Mouse (Mus musculus): Measurements from ENCODE around the gene Cyb5d1. TPM values are rescaled to one million over a fixed set of nuclear protein-coding genes. Genes with fewer than 3 reads are reported as not detected.

Gene Cyb5d1
- polyA plus RNA-seq, 1 experiment = 42.5 TPM

- H3K27ac ChIP-seq (ENCODE audit: control insufficient read depth, insufficient read depth, low read depth, low read length) = peak overlapping the region; percentile 26; the same call in 1 of the 2 replicates
- H3K36me3 ChIP-seq (ENCODE audit: control insufficient read depth, insufficient read depth, low read length) = no peaks in the 10 kb centered on the region
- TF ChIP-seq POLR2A (IDR thresholded peaks at IDR 0.05; ENCODE audit: control insufficient read depth, low read depth, low read length) (0 out of 2 replicates have a peak, but pooled peaks have one; percentile 7), CTCF (IDR thresholded peaks at IDR 0.05; ENCODE audit: control insufficient read depth, insufficient read depth, insufficient replicate concordance, low read depth, low read length) (no peak)
- H3K27me3 ChIP-seq (ENCODE audit: control insufficient read depth, insufficient read depth, low read length) = no peaks in the 10 kb centered on the region
- peaks cover 63% of the 10 kb centered on the region for H3K4me1 ChIP-seq (ENCODE audit: control insufficient read depth, insufficient read depth, low read length)
- H3K4me3 ChIP-seq (ENCODE audit: control insufficient read depth, low read depth, low read length) = peak overlapping the region; percentile 31
Observed at GRCm38 (mm10) chr11:69415668-69416451, 20.4 kb upstream of the Cyb5d1 start.

DNA sequence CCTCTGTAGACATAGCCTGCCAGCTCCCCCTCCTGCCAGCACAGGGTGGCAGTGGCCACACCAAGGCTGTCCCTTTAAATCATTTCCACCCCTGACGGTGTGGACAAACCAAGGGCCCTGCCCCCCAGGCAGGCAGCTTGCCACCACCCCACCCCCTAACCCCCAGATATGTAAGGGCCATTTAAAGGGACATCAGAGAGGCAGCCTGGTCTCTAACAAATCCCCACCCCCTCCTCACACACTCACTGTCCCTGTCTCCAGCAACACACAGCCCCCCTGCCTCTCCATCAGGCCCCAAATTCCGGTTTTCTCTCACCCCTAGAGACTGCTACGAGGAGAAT, 19.9 kb upstream of the Cyb5d1 start:
- H3K27ac ChIP-seq (ENCODE audit: control insufficient read depth, insufficient read depth, low read depth, low read length) = peak overlapping the region; percentile 26; the same call in 1 of the 2 replicates
- no peaks in the 10 kb centered on the region for H3K27me3 ChIP-seq (ENCODE audit: control insufficient read depth, insufficient read depth, low read length)
- H3K36me3 ChIP-seq (ENCODE audit: control insufficient read depth, insufficient read depth, low read length) = no peaks in the 10 kb centered on the region
- H3K4me3 ChIP-seq (ENCODE audit: control insufficient read depth, low read depth, low read length) = peak overlapping the region; percentile 31
- peaks cover 63% of the 10 kb centered on the region for H3K4me1 ChIP-seq (ENCODE audit: control insufficient read depth, insufficient read depth, low read length)
- TF ChIP-seq CTCF (IDR thresholded peaks at IDR 0.05; ENCODE audit: control insufficient read depth, insufficient read depth, insufficient replicate concordance, low read depth, low read length) (no peak), POLR2A (IDR thresholded peaks at IDR 0.05; ENCODE audit: control insufficient read depth, low read depth, low read length) (no peak; the same call in 1 of the 2 replicates)

- Histone ChIP-seq H3K4me3 (ENCODE audit: control insufficient read depth, low read depth, low read length) (no peak overlapping the region; the same call in 1 of the 2 replicates), H3K4me1 (ENCODE audit: control insufficient read depth, insufficient read depth, low read length) (peaks cover 62% of the 10 kb centered on the region), H3K27ac (ENCODE audit: control insufficient read depth, insufficient read depth, low read depth, low read length) (no peak overlapping the region; the same call in 1 of the 2 replicates), H3K27me3 (ENCODE audit: control insufficient read depth, insufficient read depth, low read length) (no peaks in the 10 kb centered on the region), H3K36me3 (ENCODE audit: control insufficient read depth, insufficient read depth, low read length) (no peaks in the 10 kb centered on the region)
- TF ChIP-seq CTCF (IDR thresholded peaks at IDR 0.05; ENCODE audit: control insufficient read depth, insufficient read depth, insufficient replicate concordance, low read depth, low read length) (no peak), POLR2A (IDR thresholded peaks at IDR 0.05; ENCODE audit: control insufficient read depth, low read depth, low read length) (no peak)
Observed at GRCm38 (mm10) chr11:69414421-69415326, 19.2 kb upstream of the Cyb5d1 start.

GRCm38 (mm10) chr11:69413221-69414181, 18.1 kb upstream of the Cyb5d1 start, which contains the start of gene Kdm6b:
Kdm6b (minus strand) TSS chr11:69413675.
- peaks cover 61% of the 10 kb centered on the region for H3K4me1 ChIP-seq (ENCODE audit: control insufficient read depth, insufficient read depth, low read length)
- TF ChIP-seq POLR2A (IDR thresholded peaks at IDR 0.05; ENCODE audit: control insufficient read depth, low read depth, low read length) (no peak), CTCF (IDR thresholded peaks at IDR 0.05; ENCODE audit: control insufficient read depth, insufficient read depth, insufficient replicate concordance, low read depth, low read length) (no peak)
- H3K27ac ChIP-seq (ENCODE audit: control insufficient read depth, insufficient read depth, low read depth, low read length) = peak within 1 kb of the TSS; percentile 31; the same call in 1 of the 2 replicates
- no peaks in the 10 kb centered on the region for H3K36me3 ChIP-seq (ENCODE audit: control insufficient read depth, insufficient read depth, low read length)
- peak within 1 kb of the TSS; percentile 36 for H3K4me3 ChIP-seq (ENCODE audit: control insufficient read depth, low read depth, low read length)
- no peaks in the 10 kb centered on the region for H3K27me3 ChIP-seq (ENCODE audit: control insufficient read depth, insufficient read depth, low read length)

DNA sequence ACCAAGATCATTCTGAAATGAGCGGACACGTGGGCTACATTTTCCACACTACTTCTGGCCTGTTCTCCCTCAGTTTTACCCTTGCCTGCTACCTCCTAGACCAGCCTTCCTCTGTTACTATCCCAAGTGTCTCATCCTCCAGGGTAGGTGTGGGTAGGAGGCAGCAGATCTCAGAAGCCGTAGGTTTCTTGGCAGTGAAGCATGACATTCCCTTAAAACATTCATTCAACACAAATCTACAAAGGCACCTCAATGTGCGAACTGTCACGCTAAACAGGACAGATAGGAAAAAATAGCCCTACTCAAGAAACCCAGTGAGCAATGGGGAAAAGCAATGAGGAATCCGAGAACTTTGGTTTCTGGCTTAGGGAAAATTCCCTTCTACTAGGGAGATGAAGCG, 17.1 kb upstream of the Cyb5d1 start:
- H3K27me3 ChIP-seq (ENCODE audit: control insufficient read depth, insufficient read depth, low read length) = no peaks in the 10 kb centered on the region
- H3K27ac ChIP-seq (ENCODE audit: control insufficient read depth, insufficient read depth, low read depth, low read length) = 0 out of 2 replicates have a peak overlapping the region, but pooled peaks have one; percentile 31
- H3K4me3 ChIP-seq (ENCODE audit: control insufficient read depth, low read depth, low read length) = no peak overlapping the region
- H3K36me3 ChIP-seq (ENCODE audit: control insufficient read depth, insufficient read depth, low read length) = no peaks in the 10 kb centered on the region
- no peak for TF ChIP-seq POLR2A (IDR thresholded peaks at IDR 0.05; ENCODE audit: control insufficient read depth, low read depth, low read length)
- TF ChIP-seq CTCF (IDR thresholded peaks at IDR 0.05; ENCODE audit: control insufficient read depth, insufficient read depth, insufficient replicate concordance, low read depth, low read length) = no peak
- H3K4me1 ChIP-seq (ENCODE audit: control insufficient read depth, insufficient read depth, low read length) = peaks cover 61% of the 10 kb centered on the region

- H3K27ac ChIP-seq (ENCODE audit: control insufficient read depth, insufficient read depth, low read depth, low read length) = peak overlapping the region; percentile 94
- H3K4me3 ChIP-seq (ENCODE audit: control insufficient read depth, low read depth, low read length) = peak overlapping the region; percentile 93
- TF ChIP-seq CTCF (IDR thresholded peaks at IDR 0.05; ENCODE audit: control insufficient read depth, insufficient read depth, insufficient replicate concordance, low read depth, low read length) (no peak), POLR2A (IDR thresholded peaks at IDR 0.05; ENCODE audit: control insufficient read depth, low read depth, low read length) (peak; percentile 44; the same call in 1 of the 2 replicates)
- peaks cover 54% of the 10 kb centered on the region for H3K4me1 ChIP-seq (ENCODE audit: control insufficient read depth, insufficient read depth, low read length)
- H3K27me3 ChIP-seq (ENCODE audit: control insufficient read depth, insufficient read depth, low read length) = no peaks in the 10 kb centered on the region
- H3K36me3 ChIP-seq (ENCODE audit: control insufficient read depth, insufficient read depth, low read length) = no peaks in the 10 kb centered on the region
Observed at GRCm38 (mm10) chr11:69411538-69412203, 16.2 kb upstream of the Cyb5d1 start.

Data from testis, adult 2 months (tissue).